Mouse (Mus musculus) hindbrain, embryonic 13.5 days (tissue): ENCODE measurements around the gene Prkcg. TPM values are rescaled to one million over a fixed set of nuclear protein-coding genes. Genes with fewer than 3 reads are reported as not detected.

Source experiments
- polyA plus RNA-seq: library from polyadenylated mRNA; unstranded; fragments of >200 nt; fragmentation: Nextera tagmentation; extraction: Ambion mirVana; gene quantifications from 2 replicates; pipeline ENCODE4 v1.2.1, GENCODE M21; 2015

The Prkcg gene
- polyA plus RNA-seq, 1 experiment from 2014 or later: 0.81 TPM

Other genes with a start within 250 kb of the Prkcg start
- gene AU018091, start 120.0 kb upstream of the Prkcg start, polyA plus RNA-seq: not detected in 2 replicates
- gene Nlrp12, start 39.4 kb upstream of the Prkcg start, polyA plus RNA-seq: 0.05 TPM in 1 of 2 replicates, not detected in the other
- 29.0 and 29.8 TPM in 2 replicates for gene Myadm, start 99 bp upstream of the Prkcg start, polyA plus RNA-seq
- gene Cacng7, start 43.8 kb downstream of the Prkcg start, polyA plus RNA-seq: 4.3 and 4.7 TPM in 2 replicates
- gene Cacng8, start 101.5 kb downstream of the Prkcg start, polyA plus RNA-seq: 12.4 and 12.9 TPM in 2 replicates
- 0.13 and 0.16 TPM in 2 replicates for gene Cacng6, start 135.0 kb downstream of the Prkcg start, polyA plus RNA-seq
- gene Tarm1, start 213.4 kb downstream of the Prkcg start, polyA plus RNA-seq: not detected in 2 replicates